Mouse (Mus musculus) myocyte (in vitro differentiated cells): ENCODE measurements around the gene Syde2. TPM values are rescaled to one million over a fixed set of nuclear protein-coding genes. Genes with fewer than 3 reads are reported as not detected.

Experiments
- H3K27me3 ChIP-seq: one replicate; pipeline ENCODE4 v1.6.1; 2011; ENCODE audit not compliant: control insufficient read depth, insufficient read depth, insufficient read length
- H3K36me3 ChIP-seq: one replicate; pipeline ENCODE4 v1.6.1; 2011; ENCODE audit not compliant: control insufficient read depth, insufficient read depth
- H3K4me2 ChIP-seq: one replicate; pipeline ENCODE4 v1.6.1; 2011; ENCODE audit warnings: low read depth, control low read depth
- H3K4me3 ChIP-seq: one replicate; pipeline ENCODE4 v1.5.1; 2011; ENCODE audit warnings: mild to moderate bottlenecking, control low read depth, moderate library complexity
- H3K79me2 ChIP-seq: one replicate; pipeline ENCODE4 v1.6.1; 2011; ENCODE audit not compliant: control insufficient read depth, insufficient read depth
- H3ac ChIP-seq: one replicate; pipeline ENCODE4 v1.6.1; 2011; ENCODE audit not compliant: control insufficient read depth, insufficient read length
- CEBPB ChIP-seq: IDR thresholded peaks from 2 replicates; pipeline ENCODE4 v1.6.1; 2011; ENCODE audit warnings: mild to moderate bottlenecking, moderate library complexity; ENCODE audit not compliant: poor library complexity, insufficient read depth, severe bottlenecking
- E2F4 ChIP-seq: IDR thresholded peaks from one replicate; pipeline ENCODE4 v1.6.1; 2011; ENCODE audit warnings: mild to moderate bottlenecking, control low read depth, moderate library complexity; ENCODE audit not compliant: insufficient read depth
- MAX ChIP-seq: IDR thresholded peaks from one replicate; pipeline ENCODE4 v1.6.1; 2011; ENCODE audit warnings: low read depth, mild to moderate bottlenecking, control low read depth
- MYOD1 ChIP-seq, 3 experiments: IDR thresholded peaks; one replicate each; pipeline ENCODE4 v1.6.1; 2011; ENCODE audit warnings: control low read depth in 2 of 3, low read depth in 2 of 3, mild to moderate bottlenecking in 2 of 3, moderate library complexity in 1 of 3; ENCODE audit not compliant: insufficient read length in 2 of 3, control insufficient read depth in 1 of 3
- MYOG ChIP-seq, 3 experiments: IDR thresholded peaks; one replicate each; pipeline ENCODE4 v1.6.1; 2011; ENCODE audit warnings: control low read depth in 2 of 3, low read depth in 2 of 3, mild to moderate bottlenecking in 2 of 3; ENCODE audit not compliant: insufficient read length in 2 of 3, control insufficient read depth in 1 of 3, insufficient read depth in 1 of 3
- POLR2A ChIP-seq: IDR thresholded peaks from one replicate; pipeline ENCODE4 v1.6.1; 2011; ENCODE audit warnings: low read depth, mild to moderate bottlenecking, control low read depth, moderate library complexity; ENCODE audit not compliant: insufficient read length
- POLR2AphosphoS2 ChIP-seq: IDR thresholded peaks from one replicate; pipeline ENCODE4 v1.6.1; 2011; ENCODE audit warnings: low read depth, control low read depth; ENCODE audit not compliant: insufficient read length
- REST ChIP-seq: IDR thresholded peaks from one replicate; pipeline ENCODE4 v1.6.1; 2011; ENCODE audit warnings: mild to moderate bottlenecking, control low read depth, moderate library complexity; ENCODE audit not compliant: insufficient read depth, insufficient read length
- SRF ChIP-seq: IDR thresholded peaks from one replicate; pipeline ENCODE4 v1.6.1; 2011; ENCODE audit warnings: low read depth; ENCODE audit not compliant: control insufficient read depth, insufficient read length
- TCF12 ChIP-seq: IDR thresholded peaks from one replicate; pipeline ENCODE4 v1.6.1; 2011; ENCODE audit warnings: mild to moderate bottlenecking, control low read depth; ENCODE audit not compliant: poor library complexity, insufficient read depth, severe bottlenecking
- TCF3 ChIP-seq: IDR thresholded peaks from one replicate; pipeline ENCODE4 v1.6.1; 2011; ENCODE audit warnings: low read depth, control low read depth; ENCODE audit not compliant: insufficient read length
- USF1 ChIP-seq: IDR thresholded peaks from one replicate; pipeline ENCODE4 v1.6.1; 2011; ENCODE audit warnings: low read depth, mild to moderate bottlenecking, control low read depth, moderate library complexity
- polyA plus RNA-seq: library from polyadenylated mRNA; unstranded; fragments of >200 nt; fragmentation: generic; extraction: Trizol; gene quantifications from one replicate; pipeline ENCODE4 v1.2.1, GENCODE M21; 2012; ENCODE audit warnings: missing spikeins

The Syde2 gene
- polyA plus RNA-seq, 1 experiment: 0.73 TPM

GRCm38 (mm10) chr3:145950034-145950814, 37.4 kb upstream of the Syde2 start:
- no peak overlapping the region for H3ac ChIP-seq
- no peak overlapping the region for H3K4me3 ChIP-seq
- no peaks in the 10 kb centered on the region for H3K79me2 ChIP-seq
- H3K4me2 ChIP-seq: peak overlapping the region; percentile 31
- peaks cover 5% of the 10 kb centered on the region for H3K36me3 ChIP-seq
- no peaks in the 10 kb centered on the region for H3K27me3 ChIP-seq
- TF ChIP-seq MYOD1 (IDR thresholded peaks at IDR 0.05; ENCODE audit: control insufficient read depth in 1 of 3, insufficient read length in 2 of 3, low read depth in 2 of 3) (no peak), SRF (no peak), USF1 (no peak), E2F4 (no peak), REST (no peak), TCF12 (no peak), MAX (no peak), POLR2A (no peak), TCF3 (no peak), CEBPB (no peak)

GRCm38 (mm10) chr3:145950815-145951130, 36.9 kb upstream of the Syde2 start:
- no peaks in the 10 kb centered on the region for H3K79me2 ChIP-seq
- peaks cover under 1% of the 10 kb centered on the region for H3K36me3 ChIP-seq
- H3ac ChIP-seq: no peak overlapping the region
- no peaks in the 10 kb centered on the region for H3K27me3 ChIP-seq
- no peak for TF ChIP-seq TCF3
- TF ChIP-seq MYOG (IDR thresholded peaks at IDR 0.05; ENCODE audit: control insufficient read depth in 1 of 3, insufficient read depth in 1 of 3, insufficient read length in 2 of 3, low read depth in 2 of 3): no peak
- no peak for TF ChIP-seq E2F4
- no peak for TF ChIP-seq CEBPB
- no peak for TF ChIP-seq REST
- no peak for TF ChIP-seq TCF12
- no peak for TF ChIP-seq SRF
- no peak for TF ChIP-seq USF1
- TF ChIP-seq MAX: no peak
- TF ChIP-seq MYOD1 (IDR thresholded peaks at IDR 0.05; ENCODE audit: control insufficient read depth in 1 of 3, insufficient read length in 2 of 3, low read depth in 2 of 3): no peak
- TF ChIP-seq POLR2A: no peak
- TF ChIP-seq POLR2AphosphoS2: no peak
- H3K4me3 ChIP-seq: no peak overlapping the region
- H3K4me2 ChIP-seq: no peak overlapping the region

- no peaks in the 10 kb centered on the region for H3K79me2 ChIP-seq
- no peaks in the 10 kb centered on the region for H3K36me3 ChIP-seq
- TF ChIP-seq POLR2AphosphoS2 (no peak), MYOG (IDR thresholded peaks at IDR 0.05; ENCODE audit: control insufficient read depth in 1 of 3, insufficient read depth in 1 of 3, insufficient read length in 2 of 3, low read depth in 2 of 3) (no peak), SRF (no peak), MYOD1 (IDR thresholded peaks at IDR 0.05; ENCODE audit: control insufficient read depth in 1 of 3, insufficient read length in 2 of 3, low read depth in 2 of 3) (no peak), TCF3 (no peak), MAX (no peak), USF1 (no peak)
- no peak overlapping the region for H3K4me2 ChIP-seq
- H3K27me3 ChIP-seq: no peaks in the 10 kb centered on the region
- no peak overlapping the region for H3ac ChIP-seq
- H3K4me3 ChIP-seq: no peak overlapping the region
These were observed 36.1 kb upstream of the Syde2 start for GRCm38 (mm10) chr3:145951287-145952165.

GRCm38 (mm10) chr3:145952945-145953344, 34.7 kb upstream of the Syde2 start:
- Histone ChIP-seq H3K4me2 (no peak overlapping the region), H3K27me3 (no peaks in the 10 kb centered on the region), H3K36me3 (no peaks in the 10 kb centered on the region), H3K79me2 (no peaks in the 10 kb centered on the region), H3K4me3 (no peak overlapping the region), H3ac (no peak overlapping the region)
- TF ChIP-seq USF1 (no peak), TCF3 (no peak), SRF (no peak)

DNA sequence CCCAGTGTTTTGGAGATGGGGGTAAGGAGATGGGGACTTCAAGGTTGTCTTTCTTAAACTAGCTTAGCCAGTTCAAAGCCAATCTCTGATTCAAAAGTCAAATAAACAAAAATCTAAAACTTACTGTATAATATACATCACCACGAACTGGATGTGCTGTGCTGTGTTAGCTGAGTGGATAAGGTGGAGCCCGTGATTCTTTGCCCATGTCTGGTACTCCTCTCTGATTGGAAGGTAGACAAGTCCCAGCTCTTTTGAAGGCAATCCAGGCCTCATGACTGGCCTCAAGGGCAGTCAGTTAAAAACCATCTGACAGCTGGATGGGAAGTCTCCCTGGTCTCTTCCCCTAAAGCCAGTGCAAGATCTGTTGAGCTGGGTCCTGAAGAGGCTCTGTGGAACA, 34.3 kb upstream of the Syde2 start:
- H3K27me3 ChIP-seq: no peaks in the 10 kb centered on the region
- H3K79me2 ChIP-seq: no peaks in the 10 kb centered on the region
- no peak overlapping the region for H3K4me2 ChIP-seq
- H3K36me3 ChIP-seq: no peaks in the 10 kb centered on the region
- no peak overlapping the region for H3ac ChIP-seq
- TF ChIP-seq SRF (no peak), USF1 (no peak), REST (no peak), MYOG (IDR thresholded peaks at IDR 0.05; ENCODE audit: control insufficient read depth in 1 of 3, insufficient read depth in 1 of 3, insufficient read length in 2 of 3, low read depth in 2 of 3) (no peak), TCF3 (no peak)
- H3K4me3 ChIP-seq: no peak overlapping the region
